Mouse (Mus musculus) small intestine, adult 2 months (tissue): ENCODE data around the gene Olfr339.

Experiments
- CTCF ChIP-seq: fragments of 200-500 bp; IDR thresholded peaks from 2 replicates; pipeline ENCODE4 v1.5.1; 2012; ENCODE audit warnings: low read depth, mild to moderate bottlenecking, control low read depth, inconsistent platforms, low read length, moderate library complexity, mixed read lengths; ENCODE audit not compliant: insufficient replicate concordance, insufficient read length; ENCODE audit errors: extremely low read depth
- POLR2A ChIP-seq: fragments of 200-500 bp; IDR thresholded peaks from 2 replicates; pipeline ENCODE4 v1.6.1; 2012; ENCODE audit warnings: low read depth, mild to moderate bottlenecking, control low read depth, inconsistent platforms, low read length, moderate library complexity

- TF ChIP-seq POLR2A (no peak), CTCF (no peak)
Observed at GRCm38 (mm10) chr2:36373219-36373618, 45.5 kb upstream of the Olfr339 start, which contains the start of gene Olfr338.
